Mouse (Mus musculus): ENCODE data around the gene Atp2a3. TPM values are rescaled to one million over a fixed set of nuclear protein-coding genes. Genes with fewer than 3 reads are reported as not detected.
A peak's percentile ranks its signal among the peaks of the same experiment; 100 is the strongest.

The Atp2a3 gene
- polyA plus RNA-seq, 1 experiment: 478 TPM

GRCm38 (mm10) chr11:72996781-72997180 is 35.8 kb downstream of the Atp2a3 start:
- H3K27ac ChIP-seq (ENCODE audit: control insufficient read depth, insufficient read depth, low read length): no peak overlapping the region
- 100% methylated on average over 2 of the region's 2 CpGs for WGBS
- H3K36me3 ChIP-seq (ENCODE audit: control insufficient read depth, insufficient read depth, low read length): peaks cover 8% of the 10 kb centered on the region

GRCm38 (mm10) chr11:72997529-72998326 is 36.8 kb downstream of the Atp2a3 start:
- no peaks in the 10 kb centered on the region; the same call in 1 of the 2 replicates for H3K4me1 ChIP-seq (replicated peaks; ENCODE audit: control insufficient read depth, insufficient read depth, low read length)
- 68% methylated on average over 13 of the region's 13 CpGs for WGBS
- no peak for TF ChIP-seq POLR2A (IDR thresholded peaks at IDR 0.05; ENCODE audit: control insufficient read depth, extremely low read depth, insufficient read depth, low read length, poor library complexity)
- no peak for TF ChIP-seq CTCF (IDR thresholded peaks at IDR 0.05; ENCODE audit: borderline replicate concordance, control insufficient read depth, extremely low read depth, insufficient read depth, low read length, poor library complexity)
- no peak for DNase-seq
- H3K4me3 ChIP-seq (ENCODE audit: control insufficient read depth, insufficient read depth, low read length): no peak overlapping the region
- peaks cover 1% of the 10 kb centered on the region; the same call in 1 of the 2 replicates for H3K36me3 ChIP-seq (ENCODE audit: control insufficient read depth, insufficient read depth, low read length)
- no peak overlapping the region for H3K27ac ChIP-seq (ENCODE audit: control insufficient read depth, insufficient read depth, low read length)
- no peaks in the 10 kb centered on the region for H3K27me3 ChIP-seq (ENCODE audit: control insufficient read depth, insufficient read depth, low read length)

More at GRCm38 (mm10) chr11:72996781-72997180, 35.8 kb downstream of the Atp2a3 start:
- H3K4me3 ChIP-seq (ENCODE audit: control insufficient read depth, insufficient read depth, low read length): no peak overlapping the region
- DNase-seq: no peak
- H3K4me1 ChIP-seq (replicated peaks; ENCODE audit: control insufficient read depth, insufficient read depth, low read length): no peaks in the 10 kb centered on the region; the same call in 1 of the 2 replicates
- H3K27me3 ChIP-seq (ENCODE audit: control insufficient read depth, insufficient read depth, low read length): no peaks in the 10 kb centered on the region
- TF ChIP-seq CTCF (IDR thresholded peaks at IDR 0.05; ENCODE audit: borderline replicate concordance, control insufficient read depth, extremely low read depth, insufficient read depth, low read length, poor library complexity) (no peak), POLR2A (IDR thresholded peaks at IDR 0.05; ENCODE audit: control insufficient read depth, extremely low read depth, insufficient read depth, low read length, poor library complexity) (no peak)

- no peaks in the 10 kb centered on the region for H3K36me3 ChIP-seq (ENCODE audit: control insufficient read depth, insufficient read depth, low read length)
- H3K27ac ChIP-seq (ENCODE audit: control insufficient read depth, insufficient read depth, low read length): no peak within 1 kb of the TSS
- 32% methylated on average over 8 of the region's 8 CpGs for WGBS
- no peak for DNase-seq
- no peaks in the 10 kb centered on the region for H3K27me3 ChIP-seq (ENCODE audit: control insufficient read depth, insufficient read depth, low read length)
- no peak for TF ChIP-seq POLR2A (IDR thresholded peaks at IDR 0.05; ENCODE audit: control insufficient read depth, extremely low read depth, insufficient read depth, low read length, poor library complexity)
- no peak for TF ChIP-seq CTCF (IDR thresholded peaks at IDR 0.05; ENCODE audit: borderline replicate concordance, control insufficient read depth, extremely low read depth, insufficient read depth, low read length, poor library complexity)
- no peak within 1 kb of the TSS for H3K4me3 ChIP-seq (ENCODE audit: control insufficient read depth, insufficient read depth, low read length)
- no peaks in the 10 kb centered on the region; the same call in 1 of the 2 replicates for H3K4me1 ChIP-seq (replicated peaks; ENCODE audit: control insufficient read depth, insufficient read depth, low read length)
Measured at GRCm38 (mm10) chr11:72998771-72999170, 37.8 kb downstream of the Atp2a3 start, which contains the start of gene P2rx1. TSS of gene P2rx1 (plus strand) at chr11:72999103.

GRCm38 (mm10) chr11:73001029-73001428 is 40.1 kb downstream of the Atp2a3 start:
- Histone ChIP-seq H3K27ac (ENCODE audit: control insufficient read depth, insufficient read depth, low read length) (no peak overlapping the region), H3K27me3 (ENCODE audit: control insufficient read depth, insufficient read depth, low read length) (no peaks in the 10 kb centered on the region), H3K4me1 (replicated peaks; ENCODE audit: control insufficient read depth, insufficient read depth, low read length) (no peaks in the 10 kb centered on the region; the same call in 1 of the 2 replicates), H3K36me3 (ENCODE audit: control insufficient read depth, insufficient read depth, low read length) (no peaks in the 10 kb centered on the region), H3K4me3 (ENCODE audit: control insufficient read depth, insufficient read depth, low read length) (no peak overlapping the region)
- 23% methylated on average over 6 of the region's 6 CpGs for WGBS
- peak; percentile 79 for DNase-seq
- TF ChIP-seq POLR2A (IDR thresholded peaks at IDR 0.05; ENCODE audit: control insufficient read depth, extremely low read depth, insufficient read depth, low read length, poor library complexity) (no peak), CTCF (IDR thresholded peaks at IDR 0.05; ENCODE audit: borderline replicate concordance, control insufficient read depth, extremely low read depth, insufficient read depth, low read length, poor library complexity) (peak; percentile 78; the same call in 1 of the 2 replicates)

GRCm38 (mm10) chr11:73006377-73006776 is 45.4 kb downstream of the Atp2a3 start:
- Histone ChIP-seq H3K27me3 (ENCODE audit: control insufficient read depth, insufficient read depth, low read length) (no peaks in the 10 kb centered on the region), H3K27ac (ENCODE audit: control insufficient read depth, insufficient read depth, low read length) (no peak overlapping the region), H3K36me3 (ENCODE audit: control insufficient read depth, insufficient read depth, low read length) (no peaks in the 10 kb centered on the region), H3K4me1 (replicated peaks; ENCODE audit: control insufficient read depth, insufficient read depth, low read length) (peaks cover 32% of the 10 kb centered on the region), H3K4me3 (ENCODE audit: control insufficient read depth, insufficient read depth, low read length) (no peak overlapping the region)
- TF ChIP-seq POLR2A (IDR thresholded peaks at IDR 0.05; ENCODE audit: control insufficient read depth, extremely low read depth, insufficient read depth, low read length, poor library complexity) (no peak), CTCF (IDR thresholded peaks at IDR 0.05; ENCODE audit: borderline replicate concordance, control insufficient read depth, extremely low read depth, insufficient read depth, low read length, poor library complexity) (no peak)
- WGBS: 21% methylated on average over 2 of the region's 2 CpGs
- DNase-seq: peak; percentile 72

GRCm38 (mm10) chr11:73007113-73007512 is 46.1 kb downstream of the Atp2a3 start:
- WGBS: 79% methylated on average over 3 of the region's 3 CpGs
- Histone ChIP-seq H3K27me3 (ENCODE audit: control insufficient read depth, insufficient read depth, low read length) (no peaks in the 10 kb centered on the region), H3K27ac (ENCODE audit: control insufficient read depth, insufficient read depth, low read length) (no peak overlapping the region), H3K4me3 (ENCODE audit: control insufficient read depth, insufficient read depth, low read length) (no peak overlapping the region), H3K36me3 (ENCODE audit: control insufficient read depth, insufficient read depth, low read length) (no peaks in the 10 kb centered on the region), H3K4me1 (replicated peaks; ENCODE audit: control insufficient read depth, insufficient read depth, low read length) (peaks cover 35% of the 10 kb centered on the region)
- no peak for DNase-seq
- no peak for TF ChIP-seq POLR2A (IDR thresholded peaks at IDR 0.05; ENCODE audit: control insufficient read depth, extremely low read depth, insufficient read depth, low read length, poor library complexity)
- no peak for TF ChIP-seq CTCF (IDR thresholded peaks at IDR 0.05; ENCODE audit: borderline replicate concordance, control insufficient read depth, extremely low read depth, insufficient read depth, low read length, poor library complexity)
